Mouse (Mus musculus) right cerebral cortex, adult 2 months (tissue): ENCODE results near the gene Omp.
"Not testable (repeated sequence)": the region's sequence is repeated elsewhere in the genome, so short reads cannot be mapped to it uniquely, and the experiment has no call there.

Experiments
- DNase-seq, 2 experiments: peaks; one replicate each; pipeline ENCODE4 v3.0.0; 2021 to 2022; ENCODE audit warnings: low spot score in 2 of 2

The Omp gene

DNA sequence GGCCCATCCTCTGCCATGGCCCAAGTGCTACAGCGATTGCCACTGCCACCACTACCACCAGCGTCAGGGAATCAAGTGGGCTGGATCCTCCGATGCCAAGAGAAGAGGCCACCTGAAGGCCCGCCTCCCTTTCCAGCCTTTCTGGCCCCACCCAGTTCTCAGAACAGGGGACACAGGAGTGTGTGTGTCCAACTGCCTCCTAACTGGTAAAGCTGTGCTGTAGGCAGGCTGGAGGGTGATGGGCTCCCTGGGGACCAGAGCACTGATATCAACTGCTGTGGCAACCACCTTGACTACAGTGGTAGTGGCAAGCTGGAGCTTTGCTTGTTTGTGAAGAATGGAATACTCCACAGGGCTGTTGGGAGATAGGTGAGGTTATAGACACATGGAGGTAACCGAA is at the start of gene Omp:
Omp (minus strand) TSS at position 101 of the 400 bp plus-strand sequence.
- no peak for DNase-seq

DNA sequence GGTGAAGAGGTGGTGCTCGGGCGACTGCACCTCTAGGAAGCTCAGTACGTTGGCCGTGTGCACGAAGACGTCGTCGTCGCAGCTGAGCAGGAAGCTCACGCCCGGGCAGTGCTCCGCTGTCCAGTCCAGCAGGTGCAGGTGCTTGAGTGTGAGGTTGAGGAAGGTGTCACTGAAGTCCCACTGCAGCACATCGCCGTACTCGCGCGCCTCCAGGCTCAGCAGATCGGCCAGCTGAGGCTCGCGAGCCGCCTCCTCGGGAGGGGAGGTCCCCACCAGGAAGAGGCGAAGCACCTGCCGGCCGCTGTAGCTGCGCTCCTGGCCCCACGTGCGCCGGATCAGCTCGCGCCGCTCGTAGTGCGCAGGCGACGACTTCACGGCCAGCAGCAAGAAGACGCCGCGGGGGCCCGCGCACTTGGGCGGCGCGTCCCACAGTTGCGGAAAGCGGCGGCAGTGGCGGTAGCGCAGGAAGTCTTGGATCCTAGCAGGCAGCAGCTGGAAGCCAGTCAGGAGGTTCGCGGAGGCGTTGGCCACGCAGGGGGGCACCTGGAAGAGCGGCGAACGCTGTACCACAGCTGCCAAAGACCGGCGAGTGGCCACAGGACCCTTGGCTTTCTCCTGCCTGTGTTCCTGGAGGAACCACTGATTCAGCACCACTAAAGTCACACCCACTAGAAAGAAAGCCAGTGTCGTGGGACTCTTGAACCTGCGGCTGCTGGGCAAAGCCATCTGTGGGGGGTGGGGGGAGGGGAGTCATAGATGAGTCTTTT is 48.9 kb upstream of the Omp start:
- DNase-seq: peak; percentile 39 to 40

DNA sequence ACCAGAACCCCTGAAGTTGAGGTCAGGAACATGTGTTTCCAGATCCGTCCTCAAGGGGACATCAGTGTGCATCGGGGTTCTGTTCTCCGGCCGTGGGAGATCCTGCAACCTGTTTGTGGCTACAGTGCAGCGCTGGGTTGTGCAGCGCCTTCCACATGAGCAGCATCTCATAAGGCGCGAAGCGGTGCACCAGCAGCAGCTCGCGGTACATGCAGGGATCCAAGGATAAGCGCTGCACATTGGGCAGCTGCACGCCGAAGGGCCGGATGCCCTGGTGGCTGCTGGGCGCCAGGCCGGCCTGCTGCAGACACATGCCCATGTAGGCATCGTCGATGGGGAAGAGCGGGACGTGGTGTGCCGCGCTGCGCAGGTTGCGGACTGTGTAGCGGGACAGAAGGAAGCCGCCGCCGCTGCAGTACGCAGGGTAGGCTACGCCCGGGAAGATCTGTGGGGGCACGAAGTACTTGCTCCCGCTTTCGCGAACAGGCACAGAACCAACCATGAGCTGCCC is 48.3 kb upstream of the Omp start:
- peak; percentile 16 to 51 for DNase-seq

DNA sequence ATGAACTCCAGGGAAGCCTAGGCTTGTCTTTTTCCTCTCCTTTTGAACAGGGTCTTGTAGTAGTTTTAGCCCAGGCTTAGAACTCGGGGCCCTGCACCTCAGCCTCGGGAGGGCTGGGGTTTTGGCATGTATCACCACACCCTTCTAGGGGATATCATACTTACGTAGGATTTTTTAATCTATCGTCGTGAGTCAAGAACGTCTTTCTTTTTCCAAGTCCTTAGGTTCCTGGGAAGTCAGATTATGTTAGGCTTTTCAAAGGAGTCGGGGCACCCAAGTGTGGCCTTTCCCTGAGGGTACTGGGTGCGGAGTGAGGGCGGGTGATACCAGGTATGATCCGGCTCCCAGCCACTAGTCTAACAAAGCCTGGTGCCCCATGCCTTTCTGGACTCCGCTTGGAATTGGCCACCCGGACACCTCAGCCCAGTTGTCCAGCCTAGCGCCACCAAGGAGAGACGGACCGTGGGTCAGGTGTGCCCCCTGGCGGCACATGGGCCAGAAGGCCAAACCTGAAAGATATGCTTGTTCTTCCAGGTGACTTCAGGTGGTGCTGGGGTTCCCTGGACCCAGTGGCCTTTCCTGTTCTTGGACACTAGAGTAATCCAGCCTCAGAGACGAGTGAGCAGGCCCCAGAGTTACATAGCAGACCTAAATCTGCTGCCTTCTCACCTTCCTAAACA is 46.4 kb upstream of the Omp start:
- DNase-seq: no peak

DNA sequence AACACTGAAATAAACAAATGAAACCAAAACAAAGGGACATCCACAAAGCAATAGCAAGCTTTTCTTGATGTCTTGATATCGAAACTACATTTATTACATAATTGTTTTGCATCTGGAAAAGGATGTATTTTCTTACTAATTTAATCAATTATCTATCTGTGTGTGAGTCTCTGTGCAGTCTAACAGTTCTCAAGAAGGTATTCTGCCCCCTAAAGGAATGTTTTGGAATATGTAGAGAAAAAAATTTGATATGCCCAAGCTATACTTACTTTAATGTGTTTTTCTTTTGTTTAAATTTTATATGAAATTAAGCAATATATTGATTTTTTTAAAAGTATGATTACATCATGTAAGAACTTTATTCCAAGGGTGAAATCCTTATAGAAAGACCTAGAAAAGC is 45.3 kb upstream of the Omp start:
- no peak for DNase-seq

DNA sequence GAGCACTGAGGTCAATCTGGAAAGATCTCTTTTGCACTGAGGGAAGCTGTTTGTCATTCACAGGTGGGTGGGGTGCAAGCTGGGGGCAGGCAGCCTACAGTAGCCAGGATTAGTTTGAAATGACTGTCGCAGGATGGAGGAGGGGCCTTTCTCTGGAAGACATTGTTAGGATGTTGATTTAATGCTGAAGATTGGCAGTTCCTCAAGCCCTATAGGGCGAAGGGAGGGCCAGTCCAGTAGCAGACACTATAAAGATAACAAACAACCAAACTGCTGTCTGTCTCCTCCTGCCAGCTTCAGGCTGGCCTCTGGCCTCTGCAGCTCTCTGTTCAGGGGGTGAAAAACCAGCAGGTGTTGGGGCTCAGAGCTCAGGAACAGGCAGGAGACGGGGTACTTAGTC is 44.4 kb upstream of the Omp start:
- no peak for DNase-seq

DNA sequence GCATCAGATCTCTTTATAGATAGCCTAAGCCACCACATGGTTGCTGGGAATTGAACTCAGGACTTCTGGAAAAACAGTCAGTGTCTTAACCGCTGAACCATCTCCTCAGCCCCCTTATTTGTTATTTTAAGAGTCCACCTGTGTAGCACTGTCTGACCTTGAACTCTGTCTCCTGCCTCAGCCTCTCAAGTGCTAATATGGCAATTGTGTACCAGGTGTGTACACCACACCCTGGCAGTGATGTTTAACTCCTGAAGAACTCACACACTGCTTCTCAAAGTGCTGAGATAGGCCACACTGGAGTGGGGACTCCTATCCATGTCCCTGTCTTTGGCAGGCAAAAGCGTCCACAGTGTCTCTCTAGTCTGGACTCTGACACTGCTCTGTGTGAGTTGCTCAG is 43.4 kb upstream of the Omp start:
- DNase-seq: no peak

DNA sequence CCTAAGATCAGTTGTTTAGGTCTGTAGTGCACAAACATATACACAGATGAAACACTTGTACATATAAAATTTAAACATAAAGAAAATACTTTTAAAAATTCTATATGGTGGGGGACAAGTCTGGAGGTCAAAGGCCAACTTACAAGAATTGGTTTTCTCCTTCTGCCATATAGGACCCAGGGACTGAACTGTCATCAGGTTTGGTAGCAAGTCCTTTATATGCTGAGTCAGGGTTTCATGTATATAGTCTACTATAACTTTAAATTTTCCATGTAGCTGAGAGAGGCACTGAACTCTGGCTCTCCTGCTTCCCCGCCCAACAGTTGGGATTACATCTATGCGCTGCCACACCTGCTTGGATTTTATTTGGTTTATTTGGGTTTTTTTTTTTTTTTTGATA is 42.9 kb upstream of the Omp start:
- no peak for DNase-seq

DNA sequence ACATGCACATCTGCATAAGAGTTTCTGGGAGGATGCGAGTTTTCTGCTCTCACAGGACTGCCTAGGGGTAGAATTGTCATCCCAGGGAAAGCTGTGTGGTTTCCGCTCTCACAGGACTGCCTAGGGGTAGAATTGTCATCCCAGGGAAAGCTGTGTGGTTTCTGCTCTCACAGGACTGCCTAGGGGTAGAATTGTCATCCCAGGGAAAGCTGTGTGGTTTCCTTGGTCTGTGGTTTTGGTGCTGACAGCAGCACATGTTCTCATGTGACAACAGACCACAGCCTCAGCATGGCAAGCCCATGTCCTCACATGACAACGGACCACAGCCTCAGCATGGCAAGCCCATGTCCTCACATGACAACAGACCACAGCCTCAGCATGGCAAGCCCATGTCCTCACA is 42.0 kb upstream of the Omp start:
- not testable (repeated sequence) for DNase-seq

DNA sequence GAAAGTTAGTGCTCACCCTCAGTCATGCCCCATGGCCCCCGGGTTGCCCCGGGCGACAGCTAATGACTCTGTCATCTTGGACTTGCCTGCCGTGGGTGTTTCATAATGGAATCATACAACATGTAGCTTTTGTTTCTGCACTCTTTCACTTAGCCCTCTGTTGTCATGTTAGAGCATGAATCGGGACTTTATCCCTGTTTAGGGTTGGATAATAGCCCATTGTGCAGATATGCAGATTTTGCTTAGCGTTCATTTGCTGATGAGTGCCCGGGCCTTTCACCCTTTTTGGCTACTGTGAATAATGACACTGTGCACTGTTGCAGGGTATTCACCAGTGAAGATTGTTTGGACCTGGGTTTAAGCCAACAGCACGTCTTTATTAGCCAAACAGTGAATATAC is 41.3 kb upstream of the Omp start:
- DNase-seq: no peak

DNA sequence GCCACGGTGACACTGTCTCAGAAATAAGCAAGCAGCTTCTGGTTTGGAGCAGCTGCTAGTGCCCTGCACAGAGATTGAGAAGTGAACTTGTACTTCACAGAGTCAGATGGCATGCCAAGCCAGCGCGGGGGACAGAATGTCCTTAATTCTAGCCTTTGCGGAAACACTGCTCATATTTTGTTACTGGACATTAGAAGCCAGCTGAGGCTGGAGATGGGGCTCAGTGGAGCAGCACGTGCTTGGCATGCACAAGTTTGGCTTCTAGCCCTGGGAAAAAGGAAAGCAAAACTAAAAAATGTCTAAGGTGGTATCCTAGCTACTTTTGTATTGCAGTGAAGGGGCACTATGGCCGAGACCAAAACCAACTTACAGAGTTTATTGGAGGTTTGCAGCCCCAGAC is 40.0 kb upstream of the Omp start:
- DNase-seq: no peak

DNA sequence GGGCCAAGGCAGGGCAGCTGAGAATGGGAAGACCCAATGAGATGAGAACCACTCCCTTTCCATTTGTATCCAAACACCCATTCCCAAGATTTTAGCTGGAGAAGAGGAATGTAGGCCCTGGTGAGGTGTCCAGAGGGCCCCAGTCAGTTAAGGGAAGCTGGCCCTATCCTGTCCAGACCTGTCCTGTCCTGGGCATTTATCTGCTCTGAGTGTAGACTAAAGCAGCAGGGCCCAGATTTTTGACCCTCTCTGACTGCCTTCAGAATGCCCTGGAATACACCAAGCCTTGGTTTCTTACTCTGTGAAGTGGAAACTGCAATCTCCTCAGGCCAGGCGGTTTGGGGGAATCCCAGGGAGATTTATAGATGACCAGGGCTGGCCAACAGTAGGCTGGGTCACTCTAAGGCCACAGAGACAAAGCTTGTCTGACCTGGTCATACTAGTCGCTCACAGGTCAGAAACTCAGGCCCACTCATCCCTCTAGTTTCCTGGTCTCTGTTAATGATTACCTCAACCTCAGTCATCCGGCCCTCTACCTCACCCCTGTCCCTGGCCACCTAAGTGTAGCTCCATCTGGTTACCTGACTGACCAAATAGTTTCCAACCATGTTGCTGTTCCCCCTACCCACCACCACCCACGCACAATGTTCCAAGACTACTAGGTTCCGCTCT is 33.4 kb upstream of the Omp start:
- no peak for DNase-seq

DNA sequence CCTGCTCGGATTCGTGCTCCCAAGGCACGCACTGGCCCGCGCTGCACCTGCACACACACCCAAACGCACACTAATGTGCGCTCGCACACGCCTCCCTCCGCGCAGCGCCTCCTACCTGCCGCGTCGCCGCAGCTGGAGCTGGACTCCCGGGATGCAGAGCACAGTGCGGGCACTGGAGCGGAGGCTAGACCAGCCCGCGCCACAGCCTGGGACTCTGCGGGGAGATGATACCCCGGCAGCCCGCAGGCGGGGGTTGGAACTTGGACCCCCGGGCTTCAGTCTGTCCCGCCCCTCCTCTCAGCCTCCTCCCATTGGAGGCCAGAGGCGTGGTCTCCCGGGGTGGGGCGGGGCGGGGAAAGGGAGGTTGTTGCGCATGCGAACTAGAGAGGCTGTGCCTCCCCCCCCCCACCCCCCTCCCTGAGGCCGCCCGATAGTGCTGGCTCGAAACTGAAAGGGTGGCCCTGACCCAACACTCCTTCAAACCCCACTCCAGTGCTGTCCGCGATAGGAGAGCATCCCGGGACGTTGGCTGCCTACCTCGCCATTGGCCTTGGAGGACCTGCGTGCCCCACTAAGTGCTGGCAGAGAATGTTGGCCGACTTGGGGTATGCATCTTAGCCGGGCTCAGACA is 32.7 kb upstream of the Omp start, which contains the start of gene Capn5:
Capn5 (minus strand) TSS at position 346 of the 631 bp plus-strand sequence.
- peak; percentile 46 to 57 for DNase-seq

DNA sequence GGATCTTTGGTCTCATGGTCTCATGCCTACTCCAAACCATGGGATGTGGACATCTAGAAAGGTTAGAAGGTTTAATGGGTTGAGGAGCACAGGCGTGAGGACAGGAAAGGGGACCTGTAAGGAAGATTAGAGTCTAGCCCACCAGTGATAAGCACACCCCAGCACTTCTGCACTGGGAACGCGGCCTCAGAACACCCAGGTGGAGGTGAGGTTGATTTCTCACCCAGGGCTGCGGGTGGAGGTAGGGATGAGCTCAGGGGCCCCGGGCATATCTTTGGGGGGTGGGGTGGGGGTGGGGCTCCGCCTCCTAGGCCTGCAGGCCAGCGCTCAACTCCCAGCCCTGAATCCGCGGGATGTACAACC is 32.2 kb upstream of the Omp start:
- DNase-seq: no peak

DNA sequence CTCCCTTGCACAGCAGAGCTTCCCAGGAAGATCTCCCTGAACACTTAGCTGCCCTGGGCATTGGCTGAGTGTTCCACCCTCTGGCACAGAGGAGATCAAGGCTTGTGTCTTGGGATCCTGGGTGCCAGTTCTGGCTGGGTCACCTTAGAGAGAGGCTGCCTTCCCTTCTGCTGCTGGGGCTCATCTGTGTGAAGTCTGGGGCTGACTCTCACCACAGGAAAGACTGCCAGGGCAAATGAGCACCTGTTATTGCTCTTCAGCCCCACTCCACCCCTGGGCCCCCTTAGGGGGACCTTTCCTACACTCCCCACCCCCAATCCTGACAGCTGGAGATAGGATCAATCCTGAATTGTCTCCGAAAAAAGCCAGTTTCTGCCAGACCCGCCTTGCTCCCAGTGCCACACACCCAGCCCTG is 31.8 kb upstream of the Omp start:
- DNase-seq: no peak

DNA sequence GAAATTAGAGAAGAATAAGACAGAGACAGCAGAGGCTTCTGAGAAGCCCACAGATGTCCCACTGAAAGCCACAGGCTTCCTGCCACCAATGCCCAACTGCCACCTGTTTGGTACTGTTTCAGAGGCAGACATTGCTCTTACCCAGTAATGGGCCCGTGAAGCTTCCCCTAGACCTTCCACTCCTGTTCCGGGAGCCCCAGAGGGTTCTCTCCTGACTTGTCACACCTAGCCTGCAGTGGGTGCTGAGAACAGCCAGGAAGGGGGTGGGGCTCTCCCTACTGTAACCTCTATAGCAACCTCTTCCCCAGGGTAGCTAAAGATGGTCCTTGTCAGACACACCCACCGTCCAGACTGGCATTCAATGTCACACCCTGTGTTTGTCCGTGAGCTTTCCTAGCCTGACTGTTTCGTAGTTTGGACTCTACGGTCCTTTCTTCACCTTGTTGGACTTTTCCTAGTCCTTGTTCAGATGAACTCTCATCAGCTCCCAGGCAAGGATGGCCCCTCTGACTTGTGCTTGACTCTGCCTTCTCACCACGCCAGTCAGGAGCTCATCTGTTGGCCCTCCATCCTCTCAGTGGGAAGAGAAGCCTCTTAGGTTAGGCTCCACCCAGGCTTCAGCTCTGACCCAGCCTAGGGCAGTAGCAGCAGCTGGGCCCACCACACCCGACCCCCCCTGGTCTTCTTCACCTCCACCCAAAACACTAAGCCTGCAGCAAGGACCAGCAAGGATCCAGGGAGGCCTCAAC is 31.2 kb upstream of the Omp start:
- no peak for DNase-seq

DNA sequence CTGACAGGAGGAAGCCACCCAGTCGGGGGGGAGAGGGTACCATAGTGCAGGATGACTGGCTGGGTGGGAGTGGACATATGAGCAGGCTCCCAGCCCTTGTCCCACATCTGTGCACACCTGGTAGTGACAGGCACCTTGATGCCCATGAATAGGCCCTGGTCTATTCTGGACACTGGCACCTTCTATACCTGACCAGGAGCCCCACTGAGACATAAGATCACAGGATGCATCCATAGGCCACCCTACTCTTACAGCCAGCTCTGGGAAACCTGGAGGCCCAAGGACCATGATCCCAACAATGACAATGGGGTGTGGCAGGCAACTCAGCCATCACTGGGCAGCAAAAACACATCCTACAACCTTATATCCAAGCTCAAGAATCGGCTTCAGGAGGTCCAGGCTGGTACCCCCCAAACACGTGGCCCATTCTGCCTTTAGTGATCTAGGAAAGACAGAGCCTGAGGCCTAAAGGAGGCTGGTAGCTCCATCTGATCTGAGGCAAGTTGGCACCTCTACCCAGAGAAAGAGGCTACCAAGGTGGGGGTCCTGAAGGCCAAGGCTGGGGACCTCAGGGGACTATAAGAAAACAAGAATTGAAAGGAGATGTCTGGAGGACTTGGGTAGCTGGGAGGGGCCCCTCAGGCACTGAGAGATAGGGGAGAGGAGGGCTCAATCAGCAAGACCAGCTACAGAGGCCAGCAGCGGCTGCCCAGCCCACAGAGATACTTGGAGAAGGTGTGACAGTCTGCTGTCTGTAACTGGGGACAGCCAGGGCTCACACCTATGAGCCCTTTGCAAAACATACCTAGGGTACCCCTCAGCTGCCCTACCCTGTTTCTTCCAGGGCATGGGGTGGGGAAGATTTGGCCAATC is 29.8 kb upstream of the Omp start:
- no peak for DNase-seq

DNA sequence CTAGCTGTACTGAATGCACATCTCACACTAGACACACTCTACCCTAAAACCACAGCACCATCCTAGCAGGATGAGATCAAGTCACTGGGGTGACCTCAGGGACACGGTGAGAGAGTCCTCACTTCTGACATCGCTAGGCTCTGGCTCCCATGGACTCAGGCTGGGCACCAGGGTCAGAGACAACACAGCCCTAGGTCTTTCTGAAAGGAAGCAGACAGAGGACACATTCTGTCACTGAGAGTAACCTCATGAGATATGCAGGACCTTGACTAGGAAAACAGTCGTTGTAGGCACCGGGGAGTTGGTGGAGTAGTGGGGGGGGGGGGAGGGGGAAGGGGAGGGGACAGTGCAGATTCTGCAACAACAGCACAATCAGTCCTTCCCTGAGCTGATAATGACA is 28.1 kb upstream of the Omp start:
- DNase-seq: no peak

DNA sequence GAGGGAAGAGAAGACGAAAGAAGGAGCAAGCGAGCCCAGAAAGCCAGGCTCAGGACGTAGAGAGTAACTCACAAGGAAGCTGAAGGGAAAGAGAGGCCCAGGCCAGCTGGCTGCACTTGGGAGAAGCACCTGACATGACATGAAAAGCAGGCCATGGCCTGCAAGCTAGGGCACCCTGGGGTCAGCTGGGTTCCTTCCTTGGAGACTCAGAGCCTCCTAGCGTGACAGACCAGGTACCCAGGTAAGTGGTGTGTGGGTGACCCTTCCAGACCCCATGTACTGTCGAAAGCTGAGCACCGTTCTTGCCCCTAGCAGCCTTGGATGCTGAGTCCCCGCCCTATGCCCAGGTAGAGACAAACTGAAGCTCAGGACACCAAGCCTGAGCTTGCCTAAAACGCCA is 27.4 kb upstream of the Omp start:
- DNase-seq: no peak
